Mouse (Mus musculus) kidney, adult 2 months (tissue): ENCODE results near the gene Wdr63.

Source experiments
- CTCF ChIP-seq: fragments of 200-500 bp; conservative IDR thresholded peaks from 2 replicates; pipeline ENCODE4 v1.5.1; 2011; ENCODE audit warnings: low read depth, mild to moderate bottlenecking, control low read depth, low read length, moderate library complexity, mixed read lengths; ENCODE audit not compliant: insufficient read depth, insufficient read length
- POLR2A ChIP-seq: fragments of 200-500 bp; IDR thresholded peaks from one replicate; pipeline ENCODE4 v1.6.1; 2011; ENCODE audit warnings: low read depth, low read length, control low read depth

DNA sequence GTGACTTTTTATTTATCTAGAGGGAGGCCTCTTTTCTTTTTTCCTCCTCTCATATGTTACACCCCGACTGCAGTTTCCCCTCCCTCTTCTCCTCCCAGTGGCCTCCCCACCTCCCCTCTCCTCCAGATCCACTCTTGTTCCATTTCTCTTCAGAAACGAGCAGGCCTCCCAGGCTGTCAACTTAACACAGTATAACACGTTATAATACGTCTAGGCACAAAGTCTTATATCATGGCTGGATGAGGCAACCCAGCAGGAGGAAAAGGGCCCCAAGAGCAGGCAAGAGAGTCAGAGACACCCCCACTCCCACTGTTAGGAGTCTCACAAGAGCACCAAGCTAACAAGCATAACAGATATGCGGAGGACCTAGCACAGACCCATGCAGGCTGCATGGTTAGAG, 75.0 kb downstream of the Wdr63 start:
- no peak for TF ChIP-seq CTCF
- TF ChIP-seq POLR2A: no peak
